ENCODE assay signal across 10 mouse cellular contexts in the genomic region with DNA sequence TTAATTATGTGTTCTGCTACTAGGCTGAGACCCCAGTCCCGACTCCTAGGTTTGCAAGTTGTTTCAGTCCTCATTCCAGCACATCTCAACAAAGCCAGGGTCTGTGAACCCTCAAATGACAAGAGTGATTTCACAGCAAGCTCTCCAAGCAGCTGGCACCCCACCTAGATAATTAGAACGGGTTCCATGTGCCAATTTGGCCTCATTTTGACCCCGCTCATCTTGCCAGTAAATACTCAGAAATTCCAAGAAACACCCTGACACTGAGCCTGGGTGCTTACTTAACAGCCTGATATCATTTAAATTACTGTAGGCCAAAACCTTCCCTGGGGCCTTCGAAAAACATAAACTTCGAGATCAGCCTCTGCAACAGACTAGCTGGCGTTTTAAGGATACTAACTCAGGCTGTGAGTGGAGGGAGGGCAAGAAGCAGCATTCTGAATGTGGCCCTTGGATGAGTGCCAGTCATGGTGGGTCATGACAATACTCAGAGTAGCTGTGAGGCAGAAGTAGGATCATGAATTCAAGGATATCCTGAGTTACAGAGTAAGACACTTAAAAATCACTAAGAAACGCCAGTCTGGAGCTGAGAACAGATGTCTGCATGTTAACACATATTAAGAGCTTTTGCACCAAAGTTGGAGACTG. TPM values are rescaled to one million over a fixed set of nuclear protein-coding genes. Genes with fewer than 3 reads are reported as not detected.
DNase-seq lines count a peak whose midpoint lies in the region; ATAC-seq and TF ChIP-seq lines count a peak whose summit lies in the region.
"Had no signal": no experiment of that assay in that cellular context is flagged by ENCODE, and none has a peak within 500 bp of the region (broad histone marks: within the 10 kb centered on the region; RNA-seq: fewer than 3 reads in every experiment).

No protein-coding gene starts in this region.

- 38% methylated on average over 7 of the region's 7 CpGs for WGBS in heart, adult 2 months
- WGBS in heart, embryonic 10.5 days: 70% methylated on average over 7 of the region's 7 CpGs
- WGBS in liver, adult 2 months: 26% methylated on average over 7 of the region's 7 CpGs
- 75% methylated on average over 7 of the region's 7 CpGs for WGBS in liver, postnatal 0 days (ENCODE audit: insufficient replicate concordance)
- 72% methylated on average over 7 of the region's 7 CpGs for WGBS in limb, embryonic 13.5 days

- no peak for DNase-seq in heart, adult 2 months
- no peak for DNase-seq in heart, embryonic 10.5 days (ENCODE audit: low spot score)
- DNase-seq in liver, adult 2 months (ENCODE audit: extremely low read depth, low read depth, low spot score): peak; percentile 83
- no peak for DNase-seq in liver, postnatal 0 days
- DNase-seq in adrenal gland, postnatal 25 days: peak; percentile 58
- no peak for DNase-seq in spleen, postnatal 10 days (ENCODE audit: low spot score in 2 of 2)
- DNase-seq: embryo, embryonic 11 days; lung, postnatal 10 days had no signal

- no peaks in the 10 kb centered on the region for H3K9me3 ChIP-seq in heart, embryonic 10.5 days
- no peaks in the 10 kb centered on the region for H3K9me3 ChIP-seq in liver, postnatal 0 days (ENCODE audit: low read length)
- no peaks in the 10 kb centered on the region for H3K9me3 ChIP-seq in limb, embryonic 13.5 days

- no peak for TF ChIP-seq EP300 in heart, adult 2 months (IDR thresholded peaks at IDR 0.05; ENCODE audit: insufficient read depth, low read depth, low read length)
- TF ChIP-seq EP300 in liver, postnatal 0 days (IDR thresholded peaks at IDR 0.05; ENCODE audit: low read depth): no peak

- no peaks in the 10 kb centered on the region for H3K27me3 ChIP-seq in heart, adult 2 months (ENCODE audit: control insufficient read depth, insufficient read depth, low read length)
- no peaks in the 10 kb centered on the region for H3K27me3 ChIP-seq in heart, embryonic 10.5 days (ENCODE audit: insufficient read depth, poor library complexity, severe bottlenecking)
- no peaks in the 10 kb centered on the region for H3K27me3 ChIP-seq in liver, adult 2 months (ENCODE audit: control insufficient read depth, insufficient read depth, low read length)
- no peaks in the 10 kb centered on the region for H3K27me3 ChIP-seq in liver, postnatal 0 days (ENCODE audit: insufficient read depth, low read length)
- H3K27me3 ChIP-seq in limb, embryonic 13.5 days: no peaks in the 10 kb centered on the region

- intact Hi-C loops in heart, adult 2 months (cut with DNase I): no loop called here

- no peak overlapping the region for H3K4me2 ChIP-seq in liver, postnatal 0 days (ENCODE audit: low read depth, low read length)
- no peak overlapping the region for H3K4me2 ChIP-seq in limb, embryonic 13.5 days (replicated peaks)

- no peak for TF ChIP-seq CTCF in heart, adult 2 months (IDR thresholded peaks at IDR 0.05)
- no peak for TF ChIP-seq CTCF in liver, adult 2 months (IDR thresholded peaks at IDR 0.05; ENCODE audit: low read depth, low read length)
- no peak for TF ChIP-seq CTCF in liver, postnatal 0 days (IDR thresholded peaks at IDR 0.05; ENCODE audit: low read depth)

- no peak for ATAC-seq in liver, postnatal 0 days
- ATAC-seq in limb, embryonic 13.5 days (ENCODE audit: low FRiP score, low read depth): no peak

- no peak for TF ChIP-seq POLR2A in heart, adult 2 months (IDR thresholded peaks at IDR 0.05; ENCODE audit: insufficient read depth, low read depth, low read length)
- no peak for TF ChIP-seq POLR2A in liver, adult 2 months (IDR thresholded peaks at IDR 0.05; ENCODE audit: extremely low read depth, insufficient read depth, low read length)

- H3K9ac ChIP-seq in heart, adult 2 months (ENCODE audit: low read depth, low read length): no peak overlapping the region
- peak overlapping the region; percentile 61 for H3K9ac ChIP-seq in liver, adult 2 months (ENCODE audit: low read depth, low read length)
- no peak overlapping the region for H3K9ac ChIP-seq in liver, postnatal 0 days (replicated peaks)
- no peak overlapping the region for H3K9ac ChIP-seq in limb, embryonic 13.5 days

- peak overlapping the region; percentile 47 for H3K27ac ChIP-seq in heart, adult 2 months
- H3K27ac ChIP-seq in heart, embryonic 10.5 days: no peak overlapping the region
- peak overlapping the region; percentile 89 for H3K27ac ChIP-seq in liver, adult 2 months (replicated peaks; ENCODE audit: insufficient read depth, low read depth, low read length)
- no peak overlapping the region for H3K27ac ChIP-seq in liver, postnatal 0 days (ENCODE audit: low read depth)
- peak overlapping the region; percentile 45; the same call in 1 of the 2 replicates for H3K27ac ChIP-seq in limb, embryonic 13.5 days

- peaks cover 12% of the 10 kb centered on the region for H3K4me1 ChIP-seq in heart, adult 2 months (ENCODE audit: control insufficient read depth, insufficient read depth, low read length)
- peaks cover 24% of the 10 kb centered on the region for H3K4me1 ChIP-seq in heart, embryonic 10.5 days
- H3K4me1 ChIP-seq in liver, adult 2 months (ENCODE audit: control insufficient read depth, insufficient read depth, low read length): peaks cover 27% of the 10 kb centered on the region
- H3K4me1 ChIP-seq in liver, postnatal 0 days (ENCODE audit: insufficient read depth): peaks cover 19% of the 10 kb centered on the region
- H3K4me1 ChIP-seq in limb, embryonic 13.5 days: peaks cover 31% of the 10 kb centered on the region

- peaks cover 3% of the 10 kb centered on the region for H3K36me3 ChIP-seq in heart, adult 2 months (ENCODE audit: control insufficient read depth, insufficient read depth, low read length)
- peaks cover 22% of the 10 kb centered on the region for H3K36me3 ChIP-seq in heart, embryonic 10.5 days
- H3K36me3 ChIP-seq in liver, adult 2 months (ENCODE audit: control insufficient read depth, insufficient read depth, low read length): 0 out of 2 replicates have a peak, but pooled peaks cover 1% of the 10 kb centered on the region
- H3K36me3 ChIP-seq in liver, postnatal 0 days (replicated peaks; ENCODE audit: insufficient read depth, low read length): peaks cover 13% of the 10 kb centered on the region
- peaks cover 25% of the 10 kb centered on the region for H3K36me3 ChIP-seq in limb, embryonic 13.5 days

- H3K79me2 ChIP-seq in heart, adult 2 months (replicated peaks; ENCODE audit: control insufficient read depth, insufficient read depth, low read length): no peaks in the 10 kb centered on the region
- peaks cover 10% of the 10 kb centered on the region; the same call in 1 of the 2 replicates for H3K79me2 ChIP-seq in liver, adult 2 months (ENCODE audit: control insufficient read depth, insufficient read depth, low read length)

- H3K4me3 ChIP-seq in heart, adult 2 months: no peak overlapping the region
- no peak overlapping the region for H3K4me3 ChIP-seq in heart, embryonic 10.5 days
- no peak overlapping the region for H3K4me3 ChIP-seq in liver, adult 2 months (ENCODE audit: insufficient read depth, low read depth, low read length)
- H3K4me3 ChIP-seq in liver, postnatal 0 days (ENCODE audit: low read depth, low read length): no peak overlapping the region
- H3K4me3 ChIP-seq in limb, embryonic 13.5 days: no peak overlapping the region
- H3K4me3 ChIP-seq: myocyte had no signal

RNA-seq across cellular contexts. Expression of a gene that starts 3.1 kb away (rescaled TPM):
- 10 to 100 TPM; 71.6 to 81.7 TPM for total RNA-seq in heart, adult 2 months (2021)
- 216 and 414 TPM in 2 replicates for polyA plus RNA-seq in heart, adult 2 months (2012; rRNA removed)
- polyA plus RNA-seq in heart, embryonic 10.5 days (2016; fragmentation: Nextera tagmentation; extraction: Ambion mirVana): 37.0 and 37.2 TPM in 2 replicates
- total RNA-seq in liver, adult 2 months (2014; rRNA removed): 48.9 and 60.9 TPM in 2 replicates
- 330 and 511 TPM in 2 replicates for polyA plus RNA-seq in liver, adult 2 months (2012; rRNA removed)
- 23.5 and 23.6 TPM in 2 replicates for polyA plus RNA-seq in liver, postnatal 0 days (2015; fragmentation: Nextera tagmentation; extraction: Ambion mirVana)
- total RNA-seq in adrenal gland, postnatal 25 days (2021): 286 and 328 TPM in 2 replicates
- 40.0 and 40.2 TPM in 2 replicates for polyA plus RNA-seq in limb, embryonic 13.5 days (2015; fragmentation: Nextera tagmentation; extraction: Ambion mirVana)

RNA-seq across cellular contexts. Expression of a gene that starts 22.3 kb away (rescaled TPM):
- total RNA-seq in heart, adult 2 months (2021): 10 to 100 TPM; 84.0 to 93.6 TPM
- polyA plus RNA-seq in heart, adult 2 months (2012; rRNA removed): 97.6 and 116 TPM in 2 replicates
- 303 and 413 TPM in 2 replicates for polyA plus RNA-seq in heart, embryonic 10.5 days (2016; fragmentation: Nextera tagmentation; extraction: Ambion mirVana)
- total RNA-seq in liver, adult 2 months (2014; rRNA removed): 5.3 and 5.4 TPM in 2 replicates
- 6.3 and 7.2 TPM in 2 replicates for polyA plus RNA-seq in liver, adult 2 months (2012; rRNA removed)
- 3.6 and 5.2 TPM in 2 replicates for polyA plus RNA-seq in liver, postnatal 0 days (2015; fragmentation: Nextera tagmentation; extraction: Ambion mirVana)
- total RNA-seq in adrenal gland, postnatal 25 days (2021): 51.0 and 70.2 TPM in 2 replicates
- 17.3 and 19.1 TPM in 2 replicates for polyA plus RNA-seq in limb, embryonic 13.5 days (2015; fragmentation: Nextera tagmentation; extraction: Ambion mirVana)

RNA-seq across cellular contexts. Expression of a gene that starts 51.4 kb away (rescaled TPM):
- 10 to 100 TPM; 31.8 to 37.1 TPM for total RNA-seq in heart, adult 2 months (2021)
- polyA plus RNA-seq in heart, adult 2 months (2012; rRNA removed): 12.5 and 21.8 TPM in 2 replicates
- polyA plus RNA-seq in heart, embryonic 10.5 days (2016; fragmentation: Nextera tagmentation; extraction: Ambion mirVana): 45.5 and 50.3 TPM in 2 replicates
- 16.3 and 18.5 TPM in 2 replicates for total RNA-seq in liver, adult 2 months (2014; rRNA removed)
- 11.2 and 12.4 TPM in 2 replicates for polyA plus RNA-seq in liver, adult 2 months (2012; rRNA removed)
- 13.0 and 15.9 TPM in 2 replicates for polyA plus RNA-seq in liver, postnatal 0 days (2015; fragmentation: Nextera tagmentation; extraction: Ambion mirVana)
- total RNA-seq in adrenal gland, postnatal 25 days (2021): 51.8 and 56.0 TPM in 2 replicates
- 66.7 and 70.6 TPM in 2 replicates for polyA plus RNA-seq in limb, embryonic 13.5 days (2015; fragmentation: Nextera tagmentation; extraction: Ambion mirVana)

RNA-seq across cellular contexts. Expression of a gene that starts 51.9 kb away (rescaled TPM):
- total RNA-seq in heart, adult 2 months (2021): 10 to 100 TPM; 12.2 to 13.9 TPM
- 18.4 and 26.8 TPM in 2 replicates for polyA plus RNA-seq in heart, adult 2 months (2012; rRNA removed)
- polyA plus RNA-seq in heart, embryonic 10.5 days (2016; fragmentation: Nextera tagmentation; extraction: Ambion mirVana): 18.5 and 22.1 TPM in 2 replicates
- total RNA-seq in liver, adult 2 months (2014; rRNA removed): 26.7 and 29.3 TPM in 2 replicates
- 19.0 and 27.7 TPM in 2 replicates for polyA plus RNA-seq in liver, adult 2 months (2012; rRNA removed)
- polyA plus RNA-seq in liver, postnatal 0 days (2015; fragmentation: Nextera tagmentation; extraction: Ambion mirVana): 5.8 and 6.8 TPM in 2 replicates
- 28.9 and 33.7 TPM in 2 replicates for total RNA-seq in adrenal gland, postnatal 25 days (2021)
- polyA plus RNA-seq in limb, embryonic 13.5 days (2015; fragmentation: Nextera tagmentation; extraction: Ambion mirVana): 21.8 and 23.5 TPM in 2 replicates

RNA-seq across cellular contexts. Expression of a gene that starts 54.3 kb away (rescaled TPM):
- 10 to 100 TPM; 46.0 to 49.0 TPM for total RNA-seq in heart, adult 2 months (2021)
- polyA plus RNA-seq in heart, adult 2 months (2012; rRNA removed): 17.1 and 28.8 TPM in 2 replicates
- polyA plus RNA-seq in heart, embryonic 10.5 days (2016; fragmentation: Nextera tagmentation; extraction: Ambion mirVana): 183 and 212 TPM in 2 replicates
- 14.6 and 14.8 TPM in 2 replicates for total RNA-seq in liver, adult 2 months (2014; rRNA removed)
- 12.0 and 14.2 TPM in 2 replicates for polyA plus RNA-seq in liver, adult 2 months (2012; rRNA removed)
- polyA plus RNA-seq in liver, postnatal 0 days (2015; fragmentation: Nextera tagmentation; extraction: Ambion mirVana): 35.8 and 42.6 TPM in 2 replicates
- total RNA-seq in adrenal gland, postnatal 25 days (2021): 112 and 146 TPM in 2 replicates
- 201 and 218 TPM in 2 replicates for polyA plus RNA-seq in limb, embryonic 13.5 days (2015; fragmentation: Nextera tagmentation; extraction: Ambion mirVana)

Comparison
In these comparisons a context has a peak if more than half of its experiments do, and no peak if none do; other contexts are left out.
1. DNase-seq: peak in liver, adult 2 months (single experiment) and adrenal gland, postnatal 25 days (single experiment); none in heart, adult 2 months (0 of 2), heart, embryonic 10.5 days (single experiment), liver, postnatal 0 days (single experiment) and spleen, postnatal 10 days (0 of 2).
2. H3K27ac ChIP-seq: peak in heart, adult 2 months (single experiment), liver, adult 2 months (single experiment) and limb, embryonic 13.5 days (single experiment); none in heart, embryonic 10.5 days (single experiment) and liver, postnatal 0 days (single experiment).